Mouse (Mus musculus): ENCODE results near the gene Inhbe. TPM values are rescaled to one million over a fixed set of nuclear protein-coding genes. Genes with fewer than 3 reads are reported as not detected.

The Inhbe gene
- polyA plus RNA-seq, 1 experiment from 2014 or later: not detected

GRCm38 (mm10) chr10:127369834-127370820, 15.9 kb upstream of the Inhbe start, which contains the start of gene Inhbc:
Gene Inhbc, minus strand, starts transcription at chr10:127370431.
- Histone ChIP-seq H3K27me3 (ENCODE audit: control insufficient read depth, insufficient read depth, low read length) (no peaks in the 10 kb centered on the region), H3K36me3 (ENCODE audit: control insufficient read depth, insufficient read depth, low read length) (no peaks in the 10 kb centered on the region), H3K9me3 (replicated peaks; ENCODE audit: control insufficient read depth, low read length) (no peaks in the 10 kb centered on the region), H3K4me3 (ENCODE audit: low read depth, low read length) (no peak within 1 kb of the TSS), H3K4me1 (ENCODE audit: control insufficient read depth, insufficient read depth, low read length) (no peaks in the 10 kb centered on the region), H3K4me2 (no peak within 1 kb of the TSS), H3K27ac (ENCODE audit: low read depth, low read length) (no peak within 1 kb of the TSS), H3K9ac (ENCODE audit: low read depth, low read length) (no peak within 1 kb of the TSS)
- no peak for ATAC-seq (replicated peaks; ENCODE audit: insufficient number of reproducible peaks, low FRiP score, low TSS enrichment)
- 64% methylated on average over 22 of the region's 22 CpGs for WGBS (ENCODE audit: insufficient replicate concordance)

- no peak for ATAC-seq (replicated peaks; ENCODE audit: insufficient number of reproducible peaks, low FRiP score, low TSS enrichment)
- Histone ChIP-seq H3K9ac (ENCODE audit: low read depth, low read length) (no peak overlapping the region), H3K4me1 (ENCODE audit: control insufficient read depth, insufficient read depth, low read length) (no peaks in the 10 kb centered on the region), H3K36me3 (ENCODE audit: control insufficient read depth, insufficient read depth, low read length) (no peaks in the 10 kb centered on the region), H3K4me3 (ENCODE audit: low read depth, low read length) (no peak overlapping the region), H3K9me3 (replicated peaks; ENCODE audit: control insufficient read depth, low read length) (no peaks in the 10 kb centered on the region), H3K27me3 (ENCODE audit: control insufficient read depth, insufficient read depth, low read length) (no peaks in the 10 kb centered on the region), H3K27ac (ENCODE audit: low read depth, low read length) (no peak overlapping the region), H3K4me2 (no peak overlapping the region)
- 79% methylated on average over 2 of the region's 2 CpGs for WGBS (ENCODE audit: insufficient replicate concordance)
These were observed 14.1 kb upstream of the Inhbe start for GRCm38 (mm10) chr10:127368273-127368672.

- ATAC-seq (replicated peaks; ENCODE audit: insufficient number of reproducible peaks, low FRiP score, low TSS enrichment): no peak
- Histone ChIP-seq H3K27me3 (ENCODE audit: control insufficient read depth, insufficient read depth, low read length) (no peaks in the 10 kb centered on the region), H3K27ac (ENCODE audit: low read depth, low read length) (no peak overlapping the region), H3K4me3 (ENCODE audit: low read depth, low read length) (no peak overlapping the region), H3K36me3 (ENCODE audit: control insufficient read depth, insufficient read depth, low read length) (no peaks in the 10 kb centered on the region), H3K9me3 (replicated peaks; ENCODE audit: control insufficient read depth, low read length) (no peaks in the 10 kb centered on the region), H3K4me1 (ENCODE audit: control insufficient read depth, insufficient read depth, low read length) (no peaks in the 10 kb centered on the region), H3K4me2 (no peak overlapping the region), H3K9ac (ENCODE audit: low read depth, low read length) (no peak overlapping the region)
- 68% methylated on average over 5 of the region's 5 CpGs for WGBS (ENCODE audit: insufficient replicate concordance)
These were observed 12.9 kb upstream of the Inhbe start for GRCm38 (mm10) chr10:127367116-127367515.

GRCm38 (mm10) chr10:127360714-127361113, 6.5 kb upstream of the Inhbe start:
- ATAC-seq (replicated peaks; ENCODE audit: insufficient number of reproducible peaks, low FRiP score, low TSS enrichment): no peak
- Histone ChIP-seq H3K4me2 (no peak overlapping the region), H3K9me3 (replicated peaks; ENCODE audit: control insufficient read depth, low read length) (no peaks in the 10 kb centered on the region), H3K36me3 (ENCODE audit: control insufficient read depth, insufficient read depth, low read length) (no peaks in the 10 kb centered on the region), H3K4me3 (ENCODE audit: low read depth, low read length) (no peak overlapping the region), H3K9ac (ENCODE audit: low read depth, low read length) (no peak overlapping the region), H3K27me3 (ENCODE audit: control insufficient read depth, insufficient read depth, low read length) (no peaks in the 10 kb centered on the region), H3K27ac (ENCODE audit: low read depth, low read length) (no peak overlapping the region), H3K4me1 (ENCODE audit: control insufficient read depth, insufficient read depth, low read length) (no peaks in the 10 kb centered on the region)
- 77% methylated on average over 3 of the region's 3 CpGs for WGBS (ENCODE audit: insufficient replicate concordance)

- H3K9ac ChIP-seq (ENCODE audit: low read depth, low read length): no peak overlapping the region
- no peak overlapping the region for H3K4me2 ChIP-seq
- WGBS (ENCODE audit: insufficient replicate concordance): 77% methylated on average over 10 of the region's 10 CpGs
- H3K4me3 ChIP-seq (ENCODE audit: low read depth, low read length): no peak overlapping the region
- H3K4me1 ChIP-seq (ENCODE audit: control insufficient read depth, insufficient read depth, low read length): no peaks in the 10 kb centered on the region
- H3K9me3 ChIP-seq (replicated peaks; ENCODE audit: control insufficient read depth, low read length): no peaks in the 10 kb centered on the region
- no peak overlapping the region for H3K27ac ChIP-seq (ENCODE audit: low read depth, low read length)
- no peak for ATAC-seq (replicated peaks; ENCODE audit: insufficient number of reproducible peaks, low FRiP score, low TSS enrichment)
- H3K27me3 ChIP-seq (ENCODE audit: control insufficient read depth, insufficient read depth, low read length): peaks cover 8% of the 10 kb centered on the region; the same call in 1 of the 2 replicates
- H3K36me3 ChIP-seq (ENCODE audit: control insufficient read depth, insufficient read depth, low read length): no peaks in the 10 kb centered on the region
These were observed 1.1 kb upstream of the Inhbe start for GRCm38 (mm10) chr10:127355336-127355735.

GRCm38 (mm10) chr10:127352766-127353165, 1.4 kb downstream of the Inhbe start:
- H3K9ac ChIP-seq (ENCODE audit: low read depth, low read length): no peak overlapping the region
- no peak overlapping the region for H3K4me2 ChIP-seq
- H3K4me1 ChIP-seq (ENCODE audit: control insufficient read depth, insufficient read depth, low read length): no peaks in the 10 kb centered on the region
- H3K27me3 ChIP-seq (ENCODE audit: control insufficient read depth, insufficient read depth, low read length): peaks cover 11% of the 10 kb centered on the region
- ATAC-seq (replicated peaks; ENCODE audit: insufficient number of reproducible peaks, low FRiP score, low TSS enrichment): no peak
- H3K27ac ChIP-seq (ENCODE audit: low read depth, low read length): no peak overlapping the region
- 81% methylated on average over 11 of the region's 11 CpGs for WGBS (ENCODE audit: insufficient replicate concordance)
- H3K36me3 ChIP-seq (ENCODE audit: control insufficient read depth, insufficient read depth, low read length): no peaks in the 10 kb centered on the region
- no peak overlapping the region for H3K4me3 ChIP-seq (ENCODE audit: low read depth, low read length)
- no peaks in the 10 kb centered on the region for H3K9me3 ChIP-seq (replicated peaks; ENCODE audit: control insufficient read depth, low read length)

- WGBS (ENCODE audit: insufficient replicate concordance): 77% methylated on average over 9 of the region's 9 CpGs
- no peaks in the 10 kb centered on the region for H3K9me3 ChIP-seq (replicated peaks; ENCODE audit: control insufficient read depth, low read length)
- no peaks in the 10 kb centered on the region for H3K4me1 ChIP-seq (ENCODE audit: control insufficient read depth, insufficient read depth, low read length)
- H3K9ac ChIP-seq (ENCODE audit: low read depth, low read length): no peak overlapping the region
- no peak overlapping the region for H3K27ac ChIP-seq (ENCODE audit: low read depth, low read length)
- no peak for ATAC-seq (replicated peaks; ENCODE audit: insufficient number of reproducible peaks, low FRiP score, low TSS enrichment)
- no peak overlapping the region for H3K4me2 ChIP-seq
- no peaks in the 10 kb centered on the region for H3K36me3 ChIP-seq (ENCODE audit: control insufficient read depth, insufficient read depth, low read length)
- H3K4me3 ChIP-seq (ENCODE audit: low read depth, low read length): no peak overlapping the region
- peaks cover 11% of the 10 kb centered on the region for H3K27me3 ChIP-seq (ENCODE audit: control insufficient read depth, insufficient read depth, low read length)
These were observed 2.0 kb downstream of the Inhbe start for GRCm38 (mm10) chr10:127352187-127352586.

- Histone ChIP-seq H3K36me3 (ENCODE audit: control insufficient read depth, insufficient read depth, low read length) (no peaks in the 10 kb centered on the region), H3K27ac (ENCODE audit: low read depth, low read length) (no peak overlapping the region), H3K4me1 (ENCODE audit: control insufficient read depth, insufficient read depth, low read length) (no peaks in the 10 kb centered on the region), H3K27me3 (ENCODE audit: control insufficient read depth, insufficient read depth, low read length) (peaks cover 11% of the 10 kb centered on the region), H3K4me2 (no peak overlapping the region), H3K9me3 (replicated peaks; ENCODE audit: control insufficient read depth, low read length) (no peaks in the 10 kb centered on the region), H3K4me3 (ENCODE audit: low read depth, low read length) (no peak overlapping the region), H3K9ac (ENCODE audit: low read depth, low read length) (no peak overlapping the region)
- no peak for ATAC-seq (replicated peaks; ENCODE audit: insufficient number of reproducible peaks, low FRiP score, low TSS enrichment)
- WGBS (ENCODE audit: insufficient replicate concordance): 45% methylated on average over 8 of the region's 8 CpGs
These were observed 2.5 kb downstream of the Inhbe start for GRCm38 (mm10) chr10:127351719-127352118.

- Histone ChIP-seq H3K4me3 (ENCODE audit: low read depth, low read length) (no peak overlapping the region), H3K36me3 (ENCODE audit: control insufficient read depth, insufficient read depth, low read length) (no peaks in the 10 kb centered on the region), H3K9me3 (replicated peaks; ENCODE audit: control insufficient read depth, low read length) (no peaks in the 10 kb centered on the region), H3K4me2 (peak overlapping the region; percentile 65), H3K27me3 (ENCODE audit: control insufficient read depth, insufficient read depth, low read length) (peaks cover 11% of the 10 kb centered on the region), H3K4me1 (ENCODE audit: control insufficient read depth, insufficient read depth, low read length) (no peaks in the 10 kb centered on the region), H3K9ac (ENCODE audit: low read depth, low read length) (peak overlapping the region; percentile 59; the same call in 1 of the 2 replicates), H3K27ac (ENCODE audit: low read depth, low read length) (no peak overlapping the region)
- ATAC-seq (replicated peaks; ENCODE audit: insufficient number of reproducible peaks, low FRiP score, low TSS enrichment): no peak
- 75% methylated on average over 8 of the region's 8 CpGs for WGBS (ENCODE audit: insufficient replicate concordance)
These were observed 3.0 kb downstream of the Inhbe start for GRCm38 (mm10) chr10:127351285-127351595.

Measured in heart, embryonic 11.5 days (tissue).